Mouse (Mus musculus): Measurements from ENCODE around the gene Alyref. TPM values are rescaled to one million over a fixed set of nuclear protein-coding genes. Genes with fewer than 3 reads are reported as not detected.

Alyref gene
- total RNA-seq, 1 experiment, result 397 TPM

DNA sequence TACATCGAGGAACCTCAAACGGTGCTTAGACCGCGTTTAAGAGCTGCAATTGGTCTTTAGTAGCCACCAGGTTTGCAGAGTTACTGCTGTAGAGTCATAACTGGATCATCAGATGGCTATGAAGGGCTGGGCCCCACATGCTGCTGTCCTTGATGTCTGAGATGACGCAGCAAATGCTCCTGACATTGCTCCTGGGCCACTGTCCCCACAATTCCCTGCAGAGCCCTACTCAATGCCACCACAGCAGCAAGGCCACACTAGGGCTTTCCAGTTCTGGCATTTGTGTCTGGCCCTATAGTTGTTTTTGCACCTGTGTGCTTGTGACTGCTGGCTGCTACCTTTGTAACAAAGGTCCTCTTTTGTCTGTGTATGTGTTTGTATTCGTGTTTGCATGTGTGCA, 24.6 kb upstream of the Alyref start:
- Histone ChIP-seq H3K4me1 (ENCODE audit: control insufficient read depth in 2 of 2, insufficient read depth in 2 of 2, low read length in 2 of 2, poor library complexity in 1 of 2) (peaks cover 3 to 22% of the 10 kb centered on the region in 2 experiments; a peak in 2 of 4 replicates), H3K9ac (ENCODE audit: insufficient read depth, low read depth, low read length, poor library complexity, severe bottlenecking) (no peak overlapping the region), H3K36me3 (ENCODE audit: control insufficient read depth, insufficient read depth, low read length, poor library complexity, severe bottlenecking) (peaks cover 20% of the 10 kb centered on the region), H3K9me3 (ENCODE audit: control insufficient read depth, insufficient read depth, low read depth, low read length) (no peaks in the 10 kb centered on the region), H3K27ac (ENCODE audit: insufficient read depth, low read depth, low read length, poor library complexity, severe bottlenecking) (no peak overlapping the region), H3K4me3 (ENCODE audit: insufficient read depth in 1 of 2, low read depth in 1 of 2, low read length in 2 of 2, poor library complexity in 1 of 2, severe bottlenecking in 1 of 2) (no peak overlapping the region)
- TF ChIP-seq HCFC1 (IDR thresholded peaks at IDR 0.05; ENCODE audit: borderline replicate concordance, insufficient read depth, low read length) (no peak), CHD2 (IDR thresholded peaks at IDR 0.05; ENCODE audit: low read depth, low read length) (no peak), MAFK (IDR thresholded peaks at IDR 0.05; ENCODE audit: insufficient read depth, low read depth, low read length) (no peak), ZC3H11A (IDR thresholded peaks at IDR 0.05; ENCODE audit: borderline replicate concordance, low read depth, low read length) (no peak), ZNF384 (IDR thresholded peaks at IDR 0.05; ENCODE audit: low read depth, low read length) (no peak)
- in situ Hi-C loops (cut with MboI; ENCODE audit: low sequenced_read_pairs in 2 of 2, unreplicated experiment in 2 of 2), result no loop called here
- DNase-seq (ENCODE audit: low read depth, low spot score), result no peak

DNA sequence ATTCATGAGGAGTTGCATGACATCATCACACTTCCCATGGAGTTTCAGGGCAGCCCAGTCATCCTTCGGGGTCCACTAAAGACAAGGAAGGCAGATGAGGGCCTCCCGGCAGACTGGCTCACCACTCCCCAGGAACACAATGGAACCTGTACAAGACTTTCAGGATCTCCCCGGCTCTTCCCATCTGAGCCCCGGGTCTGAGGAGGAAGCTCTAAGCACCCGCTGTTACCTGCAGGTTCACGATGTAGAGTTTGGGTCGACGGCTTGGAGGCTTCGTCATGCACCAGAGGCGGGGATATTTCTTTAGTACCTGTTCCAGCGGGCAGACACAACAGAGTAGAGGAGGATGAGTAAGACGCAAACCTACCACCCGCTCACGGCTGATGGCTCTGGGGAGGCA, 22.0 kb upstream of the Alyref start:
- TF ChIP-seq HCFC1 (IDR thresholded peaks at IDR 0.05; ENCODE audit: borderline replicate concordance, insufficient read depth, low read length) (no peak), CHD2 (IDR thresholded peaks at IDR 0.05; ENCODE audit: low read depth, low read length) (no peak), ZC3H11A (IDR thresholded peaks at IDR 0.05; ENCODE audit: borderline replicate concordance, low read depth, low read length) (no peak), MAFK (IDR thresholded peaks at IDR 0.05; ENCODE audit: insufficient read depth, low read depth, low read length) (no peak)
- Histone ChIP-seq H3K36me3 (ENCODE audit: control insufficient read depth, insufficient read depth, low read length, poor library complexity, severe bottlenecking) (peaks cover 10% of the 10 kb centered on the region), H3K27ac (ENCODE audit: insufficient read depth, low read depth, low read length, poor library complexity, severe bottlenecking) (no peak overlapping the region), H3K4me3 (ENCODE audit: insufficient read depth in 1 of 2, low read depth in 1 of 2, low read length in 2 of 2, poor library complexity in 1 of 2, severe bottlenecking in 1 of 2) (peak overlapping the region; percentile 22; a peak in 3 of 4 replicates), H3K4me1 (ENCODE audit: control insufficient read depth in 2 of 2, insufficient read depth in 2 of 2, low read length in 2 of 2, poor library complexity in 1 of 2) (peaks cover 8 to 26% of the 10 kb centered on the region in 2 experiments; a peak in 2 of 4 replicates), H3K9me3 (ENCODE audit: control insufficient read depth, insufficient read depth, low read depth, low read length) (no peaks in the 10 kb centered on the region), H3K9ac (ENCODE audit: insufficient read depth, low read depth, low read length, poor library complexity, severe bottlenecking) (peak overlapping the region; percentile 45)
- DNase-seq (ENCODE audit: low read depth, low spot score), result no peak
- in situ Hi-C loops (cut with MboI; ENCODE audit: low sequenced_read_pairs in 2 of 2, unreplicated experiment in 2 of 2), result no loop called here

- Histone ChIP-seq H3K9ac (ENCODE audit: insufficient read depth, low read depth, low read length, poor library complexity, severe bottlenecking) (no peak overlapping the region), H3K4me3 (ENCODE audit: insufficient read depth in 1 of 2, low read depth in 1 of 2, low read length in 2 of 2, poor library complexity in 1 of 2, severe bottlenecking in 1 of 2) (no peak overlapping the region), H3K27ac (ENCODE audit: insufficient read depth, low read depth, low read length, poor library complexity, severe bottlenecking) (0 out of 2 replicates have a peak overlapping the region, but pooled peaks have one; percentile 11), H3K36me3 (ENCODE audit: control insufficient read depth, insufficient read depth, low read length, poor library complexity, severe bottlenecking) (peaks cover 15% of the 10 kb centered on the region), H3K4me1 (ENCODE audit: control insufficient read depth in 2 of 2, insufficient read depth in 2 of 2, low read length in 2 of 2, poor library complexity in 1 of 2) (peaks cover 8 to 30% of the 10 kb centered on the region in 2 experiments; a peak in 2 of 4 replicates), H3K9me3 (ENCODE audit: control insufficient read depth, insufficient read depth, low read depth, low read length) (no peaks in the 10 kb centered on the region)
- no peak for DNase-seq (ENCODE audit: low read depth, low spot score)
- TF ChIP-seq MAFK (IDR thresholded peaks at IDR 0.05; ENCODE audit: insufficient read depth, low read depth, low read length) (no peak), CHD2 (IDR thresholded peaks at IDR 0.05; ENCODE audit: low read depth, low read length) (no peak), ZC3H11A (IDR thresholded peaks at IDR 0.05; ENCODE audit: borderline replicate concordance, low read depth, low read length) (no peak), HCFC1 (IDR thresholded peaks at IDR 0.05; ENCODE audit: borderline replicate concordance, insufficient read depth, low read length) (no peak), ZNF384 (IDR thresholded peaks at IDR 0.05; ENCODE audit: low read depth, low read length) (no peak)
- in situ Hi-C loops (cut with MboI; ENCODE audit: low sequenced_read_pairs in 2 of 2, unreplicated experiment in 2 of 2), result no loop called here
These were observed 20.7 kb upstream of the Alyref start for GRCm38 (mm10) chr11:120618619-120619535.

DNA sequence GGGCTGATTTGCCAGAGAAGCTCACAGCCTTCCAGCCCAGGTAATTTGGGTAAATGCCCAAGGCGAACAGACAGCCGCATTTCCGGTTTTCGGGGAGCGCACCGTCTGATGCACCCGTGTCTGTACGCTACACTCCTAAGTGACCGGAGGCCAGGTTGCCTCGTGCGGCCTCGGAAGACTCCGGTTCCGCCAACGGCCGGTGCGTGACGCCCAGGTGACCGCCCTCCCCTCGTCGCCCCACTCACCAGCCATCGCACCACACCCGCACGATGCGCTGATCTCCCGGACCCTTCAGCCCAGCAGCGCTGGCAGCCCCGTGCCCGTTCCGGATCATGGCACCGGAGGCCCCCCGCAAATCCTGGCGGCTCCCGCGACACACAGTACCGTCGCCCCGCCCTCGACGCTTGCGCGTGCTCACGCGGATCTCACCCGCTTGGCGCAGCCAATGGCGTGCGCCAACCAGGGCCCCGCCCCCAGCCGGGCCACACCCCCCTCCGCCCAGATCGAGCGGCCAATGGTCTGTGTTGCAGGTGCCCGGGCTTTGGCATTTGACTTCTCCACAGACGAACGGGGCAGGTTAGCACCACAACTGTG, 19.5 kb upstream of the Alyref start, which contains the start of gene Pcyt2:
Gene Pcyt2 (minus strand): TSS at position 418 of the 594 bp plus-strand sequence.
- peak within 1 kb of the TSS; percentile 92 for H3K9ac ChIP-seq (ENCODE audit: insufficient read depth, low read depth, low read length, poor library complexity, severe bottlenecking)
- 0 out of 2 replicates have a peak, but pooled peaks have one; percentile 35 for TF ChIP-seq HCFC1 (IDR thresholded peaks at IDR 0.05; ENCODE audit: borderline replicate concordance, insufficient read depth, low read length)
- TF ChIP-seq ZNF384 (IDR thresholded peaks at IDR 0.05; ENCODE audit: low read depth, low read length), result no peak
- TF ChIP-seq CHD2 (IDR thresholded peaks at IDR 0.05; ENCODE audit: low read depth, low read length), result 0 out of 2 replicates have a peak, but pooled peaks have one; percentile 66
- peak within 1 kb of the TSS; percentile 73; the same call in 1 of the 2 replicates for H3K27ac ChIP-seq (ENCODE audit: insufficient read depth, low read depth, low read length, poor library complexity, severe bottlenecking)
- H3K36me3 ChIP-seq (ENCODE audit: control insufficient read depth, insufficient read depth, low read length, poor library complexity, severe bottlenecking), result peaks cover 22% of the 10 kb centered on the region
- DNase-seq (ENCODE audit: low read depth, low spot score), result peak; percentile 91
- H3K9me3 ChIP-seq (ENCODE audit: control insufficient read depth, insufficient read depth, low read depth, low read length), result no peaks in the 10 kb centered on the region
- in situ Hi-C loops (cut with MboI; ENCODE audit: low sequenced_read_pairs in 2 of 2, unreplicated experiment in 2 of 2), result no loop called here
- peak within 1 kb of the TSS; percentile 94 for H3K4me3 ChIP-seq (ENCODE audit: insufficient read depth in 1 of 2, low read depth in 1 of 2, low read length in 2 of 2, poor library complexity in 1 of 2, severe bottlenecking in 1 of 2)
- peaks cover 8 to 30% of the 10 kb centered on the region in 2 experiments; a peak in 2 of 4 replicates for H3K4me1 ChIP-seq (ENCODE audit: control insufficient read depth in 2 of 2, insufficient read depth in 2 of 2, low read length in 2 of 2, poor library complexity in 1 of 2)

Measured in ES-E14 (cell line).